Mouse (Mus musculus) liver, adult 2 months (tissue): ENCODE measurements around the gene Anapc11. TPM values are rescaled to one million over a fixed set of nuclear protein-coding genes. Genes with fewer than 3 reads are reported as not detected.
A peak's percentile ranks its signal among the peaks of the same experiment; 100 is the strongest.

Experiments
- DNase-seq: peaks from one replicate; pipeline ENCODE4 v3.0.0-alpha.2; 2011; ENCODE audit warnings: low read depth, low spot score; ENCODE audit errors: extremely low read depth
- H3K27ac ChIP-seq: fragments of 200-500 bp; replicated peaks from 2 replicates; pipeline ENCODE4 v1.5.1; 2012; ENCODE audit warnings: low read depth, mild to moderate bottlenecking, control low read depth, inconsistent platforms, low read length; ENCODE audit not compliant: insufficient read depth
- H3K27me3 ChIP-seq: fragments of 200-500 bp; 2 replicates; pipeline ENCODE4 v1.6.1; 2012; ENCODE audit warnings: mild to moderate bottlenecking, moderate library complexity, low read length, inconsistent platforms; ENCODE audit not compliant: control insufficient read depth, insufficient read depth
- H3K36me3 ChIP-seq: fragments of 200-500 bp; 2 replicates; pipeline ENCODE4 v1.6.1; 2012; ENCODE audit warnings: low read length, inconsistent platforms; ENCODE audit not compliant: control insufficient read depth, insufficient read depth
- H3K4me1 ChIP-seq: fragments of 200-500 bp; 2 replicates; pipeline ENCODE4 v1.6.1; 2011; ENCODE audit warnings: low read length; ENCODE audit not compliant: control insufficient read depth, insufficient read depth
- H3K4me3 ChIP-seq: fragments of 200-500 bp; 2 replicates; pipeline ENCODE4 v1.5.1; 2011; ENCODE audit warnings: low read depth, mild to moderate bottlenecking, control low read depth, low read length, moderate library complexity; ENCODE audit not compliant: insufficient read depth
- H3K79me2 ChIP-seq: fragments of 200-500 bp; 2 replicates; pipeline ENCODE4 v1.6.1; 2012; ENCODE audit warnings: inconsistent platforms, mild to moderate bottlenecking, low read length, moderate library complexity; ENCODE audit not compliant: control insufficient read depth, insufficient read depth
- H3K9ac ChIP-seq: fragments of 200-500 bp; 2 replicates; pipeline ENCODE4 v1.6.1; 2012; ENCODE audit warnings: low read depth, mild to moderate bottlenecking, control low read depth, inconsistent platforms, low read length
- CTCF ChIP-seq: fragments of 200-500 bp; IDR thresholded peaks from 2 replicates; pipeline ENCODE4 v1.5.1; 2011; ENCODE audit warnings: low read depth, low read length, control low read depth
- POLR2A ChIP-seq: fragments of 200-500 bp; IDR thresholded peaks from 2 replicates; pipeline ENCODE4 v1.6.1; 2011; ENCODE audit warnings: low read length, control low read depth; ENCODE audit not compliant: insufficient read depth; ENCODE audit errors: extremely low read depth
- WGBS: fragments of 180-500 bp; shearing (Covaris S2); methylation state at CpG from one replicate; pipeline ENCODE4 v1.1.7; 2018; 5-methylcytosine and 5-hydroxymethylcytosine counted together
- polyA plus RNA-seq: library from polyadenylated mRNA; depleted of rRNA; stranded (reverse); fragments of >200 nt; gene quantifications from 2 replicates; pipeline ENCODE4 v1.2.3, GENCODE M21; 2012
- total RNA-seq: library from RNA; depleted of rRNA; stranded (reverse); fragments of >200 nt; gene quantifications from 2 replicates; pipeline ENCODE4 v1.2.3, GENCODE M21; 2014

Gene Anapc11
- total and polyA plus RNA-seq, 2 experiments, result 8.9 to 57.0 TPM

GRCm38 (mm10) chr11:120616617-120617294, 18.5 kb downstream of the Anapc11 start:
- Histone ChIP-seq H3K36me3 (peaks cover 36% of the 10 kb centered on the region), H3K79me2 (peaks cover 21% of the 10 kb centered on the region), H3K9ac (peak overlapping the region; percentile 100), H3K4me3 (peak overlapping the region; percentile 99), H3K27me3 (no peaks in the 10 kb centered on the region), H3K27ac (peak overlapping the region; percentile 100), H3K4me1 (peaks cover 24% of the 10 kb centered on the region)
- DNase-seq, result peak; percentile 95
- WGBS, result 24% methylated on average over 4 of the region's 4 CpGs
- TF ChIP-seq CTCF (no peak), POLR2A (0 out of 2 replicates have a peak, but pooled peaks have one; percentile 38)

DNA sequence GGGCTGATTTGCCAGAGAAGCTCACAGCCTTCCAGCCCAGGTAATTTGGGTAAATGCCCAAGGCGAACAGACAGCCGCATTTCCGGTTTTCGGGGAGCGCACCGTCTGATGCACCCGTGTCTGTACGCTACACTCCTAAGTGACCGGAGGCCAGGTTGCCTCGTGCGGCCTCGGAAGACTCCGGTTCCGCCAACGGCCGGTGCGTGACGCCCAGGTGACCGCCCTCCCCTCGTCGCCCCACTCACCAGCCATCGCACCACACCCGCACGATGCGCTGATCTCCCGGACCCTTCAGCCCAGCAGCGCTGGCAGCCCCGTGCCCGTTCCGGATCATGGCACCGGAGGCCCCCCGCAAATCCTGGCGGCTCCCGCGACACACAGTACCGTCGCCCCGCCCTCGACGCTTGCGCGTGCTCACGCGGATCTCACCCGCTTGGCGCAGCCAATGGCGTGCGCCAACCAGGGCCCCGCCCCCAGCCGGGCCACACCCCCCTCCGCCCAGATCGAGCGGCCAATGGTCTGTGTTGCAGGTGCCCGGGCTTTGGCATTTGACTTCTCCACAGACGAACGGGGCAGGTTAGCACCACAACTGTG, 19.4 kb downstream of the Anapc11 start, which contains the start of gene Pcyt2:
TSS of gene Pcyt2 (minus strand) at position 418 of the 594 bp plus-strand sequence.
- under 1% methylated on average over 56 of the region's 56 CpGs for WGBS
- H3K4me3 ChIP-seq, result peak within 1 kb of the TSS; percentile 99
- H3K36me3 ChIP-seq, result peaks cover 34% of the 10 kb centered on the region
- H3K27ac ChIP-seq, result peak within 1 kb of the TSS; percentile 100
- H3K79me2 ChIP-seq, result peaks cover 21% of the 10 kb centered on the region
- peaks cover 24% of the 10 kb centered on the region for H3K4me1 ChIP-seq
- peak within 1 kb of the TSS; percentile 100 for H3K9ac ChIP-seq
- peak; percentile 97 for TF ChIP-seq POLR2A
- TF ChIP-seq CTCF, result no peak
- DNase-seq, result peak; percentile 86
- no peaks in the 10 kb centered on the region for H3K27me3 ChIP-seq

GRCm38 (mm10) chr11:120618619-120619535, 20.7 kb downstream of the Anapc11 start:
- DNase-seq, result peak; percentile 33
- H3K36me3 ChIP-seq, result peaks cover 33% of the 10 kb centered on the region

GRCm38 (mm10) chr11:120620195-120620594, 22.0 kb downstream of the Anapc11 start:
- DNase-seq, result no peak
- Histone ChIP-seq H3K27ac (no peak overlapping the region), H3K4me1 (peaks cover 18% of the 10 kb centered on the region), H3K79me2 (peaks cover 28% of the 10 kb centered on the region), H3K36me3 (peaks cover 24% of the 10 kb centered on the region; the same call in 1 of the 2 replicates), H3K27me3 (no peaks in the 10 kb centered on the region), H3K9ac (no peak overlapping the region), H3K4me3 (no peak overlapping the region)
- 94% methylated on average over 14 of the region's 14 CpGs for WGBS
- no peak for TF ChIP-seq POLR2A
- no peak for TF ChIP-seq CTCF

More at GRCm38 (mm10) chr11:120618619-120619535, 20.7 kb downstream of the Anapc11 start:
- Histone ChIP-seq H3K4me1 (peaks cover 22% of the 10 kb centered on the region), H3K27me3 (no peaks in the 10 kb centered on the region), H3K4me3 (no peak overlapping the region), H3K9ac (peak overlapping the region; percentile 28; the same call in 1 of the 2 replicates), H3K27ac (peak overlapping the region; percentile 74), H3K79me2 (peaks cover 30% of the 10 kb centered on the region)
- TF ChIP-seq POLR2A (no peak), CTCF (no peak)
- 87% methylated on average over 25 of the region's 25 CpGs for WGBS

- peaks cover 24% of the 10 kb centered on the region; the same call in 1 of the 2 replicates for H3K36me3 ChIP-seq
- H3K4me1 ChIP-seq, result peaks cover 24% of the 10 kb centered on the region
- H3K9ac ChIP-seq, result no peak overlapping the region
- no peak overlapping the region for H3K27ac ChIP-seq
- no peaks in the 10 kb centered on the region for H3K27me3 ChIP-seq
- no peak for TF ChIP-seq CTCF
- TF ChIP-seq POLR2A, result no peak
- DNase-seq, result no peak
- 89% methylated on average over 6 of the region's 6 CpGs for WGBS
- no peak overlapping the region for H3K4me3 ChIP-seq
- H3K79me2 ChIP-seq, result peaks cover 9% of the 10 kb centered on the region; the same call in 1 of the 2 replicates
Measured at GRCm38 (mm10) chr11:120622805-120623204, 24.6 kb downstream of the Anapc11 start.
